ENCODE assay signal across 18 mouse cellular contexts in the genomic region with DNA sequence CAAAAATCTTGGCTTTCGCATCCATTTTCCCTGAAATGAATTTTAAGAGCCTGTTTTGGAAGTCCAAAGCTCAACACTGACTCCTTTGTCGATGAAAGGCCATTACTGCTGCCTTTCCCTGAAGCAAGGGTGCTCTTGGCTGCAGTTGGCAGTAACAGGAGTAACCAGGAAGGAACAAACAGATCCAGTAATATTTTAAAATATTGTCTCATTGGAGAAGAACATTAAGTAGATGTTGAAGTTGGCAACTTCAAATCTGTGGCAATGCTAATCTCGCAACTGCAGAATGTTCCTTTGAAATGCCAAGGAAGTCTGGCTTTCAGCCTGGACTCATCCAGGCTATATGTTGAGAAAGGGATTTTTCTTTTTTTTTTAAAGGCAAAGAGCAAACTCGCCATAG.
DNase-seq lines count a peak whose midpoint lies in the region; ATAC-seq and TF ChIP-seq lines count a peak whose summit lies in the region.
"Had no signal": no experiment of that assay in that cellular context is flagged by ENCODE, and none has a peak within 500 bp of the region (broad histone marks: within the 10 kb centered on the region; RNA-seq: fewer than 3 reads in every experiment).

No protein-coding gene starts in this region.

- ATAC-seq in forebrain, postnatal 0 days = no peak
- no peak for ATAC-seq in forebrain, embryonic 13.5 days
- ATAC-seq in megakaryocyte-erythroid progenitor cell, adult 5-6 weeks (replicated peaks; ENCODE audit: low FRiP score, low TSS enrichment, poor library complexity, severe bottlenecking) = no peak
- ATAC-seq: intestine, embryonic 16.5 days; midbrain, embryonic 13.5 days had no signal

- TF ChIP-seq CTCF in forebrain, postnatal 0 days (IDR thresholded peaks at IDR 0.05; ENCODE audit: low read depth) = no peak
- peak; percentile 58 for TF ChIP-seq CTCF in layer of hippocampus, adult 2 months (conservative IDR thresholded peaks at IDR 0.05)

- H3K27me3 ChIP-seq in forebrain, postnatal 0 days (ENCODE audit: insufficient read depth, low read length) = no peaks in the 10 kb centered on the region
- H3K27me3 ChIP-seq in forebrain, embryonic 13.5 days = no peaks in the 10 kb centered on the region
- H3K27me3 ChIP-seq: hindbrain, embryonic 12.5 days; midbrain, embryonic 13.5 days had no signal

- H3K9me3 ChIP-seq in forebrain, postnatal 0 days (ENCODE audit: low read length) = no peaks in the 10 kb centered on the region
- 0 out of 2 replicates have a peak, but pooled peaks cover 5% of the 10 kb centered on the region for H3K9me3 ChIP-seq in forebrain, embryonic 13.5 days (replicated peaks)
- H3K9me3 ChIP-seq: hindbrain, embryonic 12.5 days had no signal

- no peak overlapping the region for H3K27ac ChIP-seq in forebrain, postnatal 0 days (ENCODE audit: low read depth, low read length)
- no peak overlapping the region for H3K27ac ChIP-seq in forebrain, embryonic 13.5 days
- H3K27ac ChIP-seq in layer of hippocampus, adult 2 months = no peak overlapping the region
- H3K27ac ChIP-seq: hindbrain, embryonic 12.5 days; kidney, postnatal 0 days; midbrain, embryonic 13.5 days had no signal

- DNase-seq in forebrain, postnatal 0 days = peak; percentile 64
- DNase-seq in layer of hippocampus, adult 2 months (ENCODE audit: low spot score in 2 of 2) = peak in 1 of 2 experiments; percentile 16
- DNase-seq in layer of hippocampus, postnatal 25 days (ENCODE audit: extremely low spot score in 1 of 2, low spot score in 1 of 2) = no peak
- DNase-seq in testis, postnatal 14 days (ENCODE audit: low spot score) = peak; percentile 19
- DNase-seq in testis, postnatal 10 days (ENCODE audit: low spot score) = no peak
- DNase-seq in gastrocnemius, postnatal 14 days = no peak
- DNase-seq: adrenal gland, adult 2 months; cerebellum, adult 8-10 months; layer of hippocampus, adult 9-11 months; liver; lung, adult 2 months; right cerebral cortex, adult 18-20 months had no signal

- H3K4me2 ChIP-seq in forebrain, postnatal 0 days (ENCODE audit: low read depth) = no peak overlapping the region
- no peak overlapping the region for H3K4me2 ChIP-seq in forebrain, embryonic 13.5 days
- H3K4me2 ChIP-seq: hindbrain, embryonic 12.5 days; midbrain, embryonic 13.5 days had no signal

- no peak overlapping the region for H3K4me3 ChIP-seq in forebrain, postnatal 0 days (ENCODE audit: low read depth, low read length)
- H3K4me3 ChIP-seq in forebrain, embryonic 13.5 days = no peak overlapping the region
- H3K4me3 ChIP-seq in layer of hippocampus, adult 2 months = no peak overlapping the region
- H3K4me3 ChIP-seq: hindbrain, embryonic 12.5 days; midbrain, embryonic 13.5 days had no signal

- H3K36me3 ChIP-seq in forebrain, postnatal 0 days (ENCODE audit: insufficient read depth) = no peaks in the 10 kb centered on the region
- H3K36me3 ChIP-seq in forebrain, embryonic 13.5 days (ENCODE audit: poor library complexity, severe bottlenecking) = no peaks in the 10 kb centered on the region
- H3K36me3 ChIP-seq: hindbrain, embryonic 12.5 days; midbrain, embryonic 13.5 days had no signal

- no peaks in the 10 kb centered on the region for H3K4me1 ChIP-seq in forebrain, postnatal 0 days (ENCODE audit: insufficient read depth)
- H3K4me1 ChIP-seq in forebrain, embryonic 13.5 days = no peaks in the 10 kb centered on the region
- H3K4me1 ChIP-seq: hindbrain, embryonic 12.5 days had no signal

- WGBS in forebrain, postnatal 0 days = 52% methylated on average over 4 of the region's 4 CpGs
- 80% methylated on average over 4 of the region's 4 CpGs for WGBS in forebrain, embryonic 13.5 days

- intact Hi-C loops in gastrocnemius, postnatal 14 days (cut with DNase I; ENCODE audit: low total_unique reads) = no loop called here

- no peak overlapping the region for H3K9ac ChIP-seq in forebrain, postnatal 0 days
- no peak overlapping the region for H3K9ac ChIP-seq in forebrain, embryonic 13.5 days
- H3K9ac ChIP-seq: hindbrain, embryonic 12.5 days; midbrain, embryonic 13.5 days had no signal

Comparison
In these comparisons a context has a peak if more than half of its experiments do, and no peak if none do; other contexts are left out.
1. DNase-seq: peak in forebrain, postnatal 0 days (single experiment) and testis, postnatal 14 days (single experiment); none in layer of hippocampus, postnatal 25 days (0 of 2), testis, postnatal 10 days (single experiment) and gastrocnemius, postnatal 14 days (single experiment).